Mouse (Mus musculus): ENCODE measurements around the gene Irf2bpl.

DNA sequence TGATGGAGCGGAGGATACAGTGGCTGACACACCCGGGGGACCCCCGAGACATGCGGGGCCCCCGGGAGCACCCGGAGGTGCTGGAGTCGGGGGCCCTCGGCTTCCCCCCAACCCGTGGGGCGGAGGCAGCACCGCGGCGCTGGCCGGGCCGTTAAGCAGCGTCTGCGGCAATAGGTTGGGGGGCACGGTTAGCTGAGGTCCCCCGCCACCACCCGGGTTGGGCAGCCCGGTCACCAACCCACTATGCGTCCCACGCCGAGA, 1.6 kb downstream of the Irf2bpl start:
- TF ChIP-seq CTCF (IDR thresholded peaks at IDR 0.05 in 2 of 3, conservative IDR thresholded peaks at IDR 0.05 in 1 of 3; ENCODE audit: control insufficient read depth in 1 of 3, insufficient read depth in 1 of 3, low read depth in 2 of 3, low read length in 3 of 3, poor library complexity in 1 of 3, severe bottlenecking in 1 of 3), result no peak
- TF ChIP-seq TCF12 (IDR thresholded peaks at IDR 0.05; ENCODE audit: low read depth, low read length), result no peak
- TF ChIP-seq POLR2A (IDR thresholded peaks at IDR 0.05; ENCODE audit: control insufficient read depth in 1 of 2, insufficient read depth in 1 of 2, low read depth in 1 of 2, low read length in 2 of 2, poor library complexity in 1 of 2), result no peak
- TF ChIP-seq HCFC1 (IDR thresholded peaks at IDR 0.05; ENCODE audit: low read depth, low read length), result no peak
- no peak for TF ChIP-seq UBTF (IDR thresholded peaks at IDR 0.05; ENCODE audit: borderline replicate concordance, insufficient read depth, low read depth, low read length)
- TF ChIP-seq USF2 (IDR thresholded peaks at IDR 0.05; ENCODE audit: borderline replicate concordance in 1 of 2, insufficient read depth in 1 of 2, low read depth in 1 of 2, low read length in 2 of 2), result no peak
- no peak for TF ChIP-seq MXI1 (IDR thresholded peaks at IDR 0.05; ENCODE audit: low read depth, low read length)
- TF ChIP-seq MEF2A (IDR thresholded peaks at IDR 0.05; ENCODE audit: extremely low read depth, insufficient replicate concordance, low read depth, low read length, poor library complexity, severe bottlenecking), result no peak
- TF ChIP-seq MAZ (IDR thresholded peaks at IDR 0.05; ENCODE audit: low read depth, low read length), result no peak
- TF ChIP-seq E2F4 (IDR thresholded peaks at IDR 0.05; ENCODE audit: borderline replicate concordance, low read depth, low read length), result no peak
- no peak for TF ChIP-seq CHD1 (IDR thresholded peaks at IDR 0.05; ENCODE audit: low read depth, low read length)
- TF ChIP-seq TAL1 (IDR thresholded peaks at IDR 0.05; ENCODE audit: low read length), result no peak
- TF ChIP-seq EP300 (IDR thresholded peaks at IDR 0.05; ENCODE audit: low read depth in 1 of 2, low read length in 2 of 2), result no peak
- TF ChIP-seq MYC (IDR thresholded peaks at IDR 0.05; ENCODE audit: low read depth, low read length), result no peak

Measured in MEL (cell line).